Mouse (Mus musculus) liver, embryonic 13.5 days (tissue): Measurements from ENCODE around the gene Tmem214. TPM values are rescaled to one million over a fixed set of nuclear protein-coding genes. Genes with fewer than 3 reads are reported as not detected.

Experiments
- ATAC-seq: fragments of 200-750 bp; cut with Nextera tagmentation; 2 replicates; pipeline ENCODE4 v1.8.0; 2017; ENCODE audit warnings: low read depth, mild to moderate bottlenecking, moderate number of reproducible peaks, moderate library complexity
- DNase-seq: peaks from one replicate; pipeline ENCODE4 v3.0.0; 2022
- H3K27ac ChIP-seq: fragments of 300-500 bp; sonication (generic); 2 replicates; pipeline ENCODE4 v1.5.1; 2015; ENCODE audit warnings: moderate library complexity, mild to moderate bottlenecking, inconsistent platforms
- H3K27me3 ChIP-seq: fragments of 300-500 bp; sonication (generic); 2 replicates; pipeline ENCODE4 v1.6.1; 2015; ENCODE audit warnings: mild to moderate bottlenecking, inconsistent platforms
- H3K36me3 ChIP-seq: fragments of 300-500 bp; sonication (generic); 2 replicates; pipeline ENCODE4 v1.6.1; 2015; ENCODE audit warnings: mild to moderate bottlenecking, inconsistent platforms
- H3K4me1 ChIP-seq: fragments of 300-500 bp; sonication (generic); replicated peaks from 2 replicates; pipeline ENCODE4 v1.6.1; 2015; ENCODE audit warnings: inconsistent platforms
- H3K4me2 ChIP-seq: fragments of 300-500 bp; sonication (generic); 2 replicates; pipeline ENCODE4 v1.6.1; 2015; ENCODE audit warnings: inconsistent platforms, mild to moderate bottlenecking, moderate library complexity
- H3K4me3 ChIP-seq: fragments of 300-500 bp; sonication (generic); replicated peaks from 2 replicates; pipeline ENCODE4 v1.5.1; 2015; ENCODE audit warnings: mild to moderate bottlenecking, inconsistent platforms
- H3K9ac ChIP-seq: fragments of 300-500 bp; sonication (generic); 2 replicates; pipeline ENCODE4 v1.6.1; 2015; ENCODE audit warnings: mild to moderate bottlenecking, inconsistent platforms
- H3K9me3 ChIP-seq: fragments of 300-500 bp; sonication (generic); replicated peaks from 2 replicates; pipeline ENCODE4 v1.6.1; 2016; ENCODE audit warnings: inconsistent platforms
- WGBS: fragments of 180-500 bp; shearing (Covaris S2); methylation state at CpG from one replicate; pipeline ENCODE4 v1.1.7; 2015; ENCODE audit not compliant: insufficient replicate concordance; 5-methylcytosine and 5-hydroxymethylcytosine counted together
- polyA plus RNA-seq: library from polyadenylated mRNA; unstranded; fragments of >200 nt; fragmentation: Nextera tagmentation; extraction: Ambion mirVana; gene quantifications from 2 replicates; pipeline ENCODE4 v1.2.1, GENCODE M21; 2015

Gene Tmem214
- polyA plus RNA-seq, 1 experiment from 2014 or later, result 40.8 TPM

GRCm38 (mm10) chr5:30915974-30916433 is 48.2 kb downstream of the Tmem214 start:
- Histone ChIP-seq H3K9me3 (no peaks in the 10 kb centered on the region), H3K36me3 (peaks cover 42% of the 10 kb centered on the region), H3K4me2 (peak overlapping the region; percentile 67), H3K27me3 (no peaks in the 10 kb centered on the region), H3K9ac (peak overlapping the region; percentile 1; the same call in 1 of the 2 replicates), H3K4me3 (peak overlapping the region; percentile 59; the same call in 1 of the 2 replicates), H3K27ac (peak overlapping the region; percentile 83), H3K4me1 (peaks cover 87% of the 10 kb centered on the region)
- DNase-seq (peak; percentile 62), ATAC-seq (peak; percentile 71)
- 3% methylated on average over 7 of the region's 7 CpGs for WGBS

- DNase-seq, result no peak
- H3K4me3 ChIP-seq, result no peak overlapping the region
- ATAC-seq, result no peak
- H3K36me3 ChIP-seq, result peaks cover 43% of the 10 kb centered on the region
- H3K27ac ChIP-seq, result peak overlapping the region; percentile 68
- H3K4me1 ChIP-seq, result peaks cover 87% of the 10 kb centered on the region
- peak overlapping the region; percentile 5; the same call in 1 of the 2 replicates for H3K4me2 ChIP-seq
- no peak overlapping the region for H3K9ac ChIP-seq
- H3K27me3 ChIP-seq, result no peaks in the 10 kb centered on the region
- H3K9me3 ChIP-seq, result no peaks in the 10 kb centered on the region
- WGBS, result 76% methylated on average over 9 of the region's 9 CpGs
Observed at GRCm38 (mm10) chr5:30916841-30917240, 49.0 kb downstream of the Tmem214 start.

- Histone ChIP-seq H3K4me1 (peaks cover 87% of the 10 kb centered on the region), H3K9me3 (no peaks in the 10 kb centered on the region), H3K27me3 (no peaks in the 10 kb centered on the region), H3K36me3 (peaks cover 43% of the 10 kb centered on the region), H3K4me3 (no peak overlapping the region), H3K9ac (0 out of 2 replicates have a peak overlapping the region, but pooled peaks have one; percentile 6), H3K27ac (0 out of 2 replicates have a peak overlapping the region, but pooled peaks have one; percentile 68), H3K4me2 (no peak overlapping the region)
- DNase-seq (no peak), ATAC-seq (no peak)
- 83% methylated on average over 11 of the region's 11 CpGs for WGBS
Observed at GRCm38 (mm10) chr5:30917348-30917747, 49.5 kb downstream of the Tmem214 start.

- Histone ChIP-seq H3K4me2 (no peak overlapping the region), H3K27ac (no peak overlapping the region), H3K4me3 (no peak overlapping the region), H3K4me1 (peaks cover 87% of the 10 kb centered on the region), H3K9ac (no peak overlapping the region), H3K36me3 (peaks cover 43% of the 10 kb centered on the region), H3K27me3 (no peaks in the 10 kb centered on the region), H3K9me3 (no peaks in the 10 kb centered on the region)
- DNase-seq, result no peak
- no peak for ATAC-seq
- WGBS, result 84% methylated on average over 31 of the region's 31 CpGs
Observed at GRCm38 (mm10) chr5:30917891-30918670, 50.3 kb downstream of the Tmem214 start.

- DNase-seq (no peak), ATAC-seq (no peak)
- Histone ChIP-seq H3K36me3 (peaks cover 43% of the 10 kb centered on the region), H3K27me3 (no peaks in the 10 kb centered on the region), H3K9ac (no peak overlapping the region), H3K4me2 (no peak overlapping the region), H3K9me3 (no peaks in the 10 kb centered on the region), H3K4me3 (no peak overlapping the region), H3K4me1 (peaks cover 87% of the 10 kb centered on the region), H3K27ac (no peak overlapping the region)
- whole genome bisulfite sequencing, result 71% methylated on average over 8 of the region's 8 CpGs
Observed at GRCm38 (mm10) chr5:30918691-30919090, 50.9 kb downstream of the Tmem214 start.

GRCm38 (mm10) chr5:30919831-30920614 is 52.2 kb downstream of the Tmem214 start:
- peak overlapping the region; percentile 87 for H3K4me2 ChIP-seq
- H3K9ac ChIP-seq, result 0 out of 2 replicates have a peak overlapping the region, but pooled peaks have one; percentile 56
- DNase-seq (no peak), ATAC-seq (no peak)
- peaks cover 52% of the 10 kb centered on the region for H3K36me3 ChIP-seq
- H3K4me3 ChIP-seq, result 0 out of 2 replicates have a peak overlapping the region, but pooled peaks have one; percentile 69
- no peaks in the 10 kb centered on the region for H3K9me3 ChIP-seq
- no peaks in the 10 kb centered on the region for H3K27me3 ChIP-seq
- H3K27ac ChIP-seq, result no peak overlapping the region
- H3K4me1 ChIP-seq, result peaks cover 82% of the 10 kb centered on the region
- 71% methylated on average over 11 of the region's 11 CpGs for WGBS

- peak overlapping the region; percentile 69 for H3K4me3 ChIP-seq
- peak overlapping the region; percentile 23; the same call in 1 of the 2 replicates for H3K27ac ChIP-seq
- H3K36me3 ChIP-seq, result peaks cover 52% of the 10 kb centered on the region
- H3K4me1 ChIP-seq, result peaks cover 76% of the 10 kb centered on the region
- peak overlapping the region; percentile 56; the same call in 1 of the 2 replicates for H3K9ac ChIP-seq
- DNase-seq (no peak), ATAC-seq (no peak)
- 64% methylated on average over 19 of the region's 19 CpGs for WGBS
- peak overlapping the region; percentile 87 for H3K4me2 ChIP-seq
- no peaks in the 10 kb centered on the region for H3K27me3 ChIP-seq
- no peaks in the 10 kb centered on the region for H3K9me3 ChIP-seq
Observed at GRCm38 (mm10) chr5:30920621-30921020, 52.8 kb downstream of the Tmem214 start.

GRCm38 (mm10) chr5:30921256-30922033 is 53.6 kb downstream of the Tmem214 start, which contains the start of gene Khk:
Khk (plus strand) TSS chr5:30921431.
- Histone ChIP-seq H3K27ac (peak within 1 kb of the TSS; percentile 81), H3K9ac (peak within 1 kb of the TSS; percentile 76), H3K9me3 (no peaks in the 10 kb centered on the region), H3K36me3 (peaks cover 52% of the 10 kb centered on the region), H3K4me2 (peak within 1 kb of the TSS; percentile 87), H3K4me1 (peaks cover 68% of the 10 kb centered on the region), H3K4me3 (peak within 1 kb of the TSS; percentile 69), H3K27me3 (no peaks in the 10 kb centered on the region)
- ATAC-seq (peak; percentile 92), DNase-seq (peak; percentile 85)
- 2% methylated on average over 40 of the region's 40 CpGs for WGBS

- WGBS, result 40% methylated on average over 10 of the region's 10 CpGs
- peak overlapping the region; percentile 76 for H3K9ac ChIP-seq
- H3K27ac ChIP-seq, result peak overlapping the region; percentile 81
- H3K36me3 ChIP-seq, result peaks cover 43% of the 10 kb centered on the region
- H3K4me1 ChIP-seq, result peaks cover 60% of the 10 kb centered on the region
- H3K9me3 ChIP-seq, result no peaks in the 10 kb centered on the region
- H3K4me3 ChIP-seq, result peak overlapping the region; percentile 69
- no peak for ATAC-seq
- no peak for DNase-seq
- H3K27me3 ChIP-seq, result no peaks in the 10 kb centered on the region
- H3K4me2 ChIP-seq, result peak overlapping the region; percentile 87
Observed at GRCm38 (mm10) chr5:30922581-30923041, 54.8 kb downstream of the Tmem214 start.

- DNase-seq (no peak), ATAC-seq (no peak)
- Histone ChIP-seq H3K4me1 (peaks cover 60% of the 10 kb centered on the region), H3K4me3 (peak overlapping the region; percentile 69), H3K27ac (no peak overlapping the region), H3K9me3 (no peaks in the 10 kb centered on the region), H3K9ac (peak overlapping the region; percentile 76), H3K36me3 (peaks cover 37% of the 10 kb centered on the region), H3K27me3 (no peaks in the 10 kb centered on the region), H3K4me2 (peak overlapping the region; percentile 87)
- WGBS, result 59% methylated on average over 6 of the region's 6 CpGs
Observed at GRCm38 (mm10) chr5:30923119-30923518, 55.3 kb downstream of the Tmem214 start.
